Mouse (Mus musculus): ENCODE data around the gene Fthl17b. TPM values are rescaled to one million over a fixed set of nuclear protein-coding genes. Genes with fewer than 3 reads are reported as not detected.

The Fthl17b gene
- polyA plus RNA-seq, 1 experiment from 2014 or later, result not detected

GRCm38 (mm10) chrX:8921080-8921479 lies 41.7 kb downstream of the Fthl17b start:
- H3K4me1 ChIP-seq (ENCODE audit: control insufficient read depth, insufficient read depth, low read length), result no peaks in the 10 kb centered on the region
- H3K9me3 ChIP-seq (ENCODE audit: control insufficient read depth, low read length), result no peaks in the 10 kb centered on the region
- no peak overlapping the region for H3K4me3 ChIP-seq (ENCODE audit: low read depth, low read length)
- no peak overlapping the region for H3K27ac ChIP-seq (ENCODE audit: low read depth, low read length)
- H3K9ac ChIP-seq (ENCODE audit: low read length), result no peak overlapping the region
- ATAC-seq (ENCODE audit: insufficient read depth, low FRiP score, low TSS enrichment), result no peak
- WGBS, result 81% methylated on average over 4 of the region's 4 CpGs
- DNase-seq (ENCODE audit: low spot score), result no peak
- no peaks in the 10 kb centered on the region for H3K36me3 ChIP-seq (ENCODE audit: control insufficient read depth, insufficient read depth, low read length)
- H3K27me3 ChIP-seq (ENCODE audit: control insufficient read depth, insufficient read depth, low read length), result no peaks in the 10 kb centered on the region
- no peak overlapping the region for H3K4me2 ChIP-seq (ENCODE audit: low read depth)

Other genes with a start within 250 kb of the Fthl17b start
- gene Ssx9, start 214.5 kb downstream of the Fthl17b start, polyA plus RNA-seq (2014; fragmentation: Nextera tagmentation; extraction: Ambion mirVana), result not detected in 2 replicates
- not detected in 2 replicates for gene Ssxb5, start 159.3 kb downstream of the Fthl17b start, polyA plus RNA-seq (2014; fragmentation: Nextera tagmentation; extraction: Ambion mirVana)
- not detected in 2 replicates for gene Gm6592, start 119.0 kb downstream of the Fthl17b start, polyA plus RNA-seq (2014; fragmentation: Nextera tagmentation; extraction: Ambion mirVana)
- gene Gm5751, start 88.7 kb downstream of the Fthl17b start, polyA plus RNA-seq (2014; fragmentation: Nextera tagmentation; extraction: Ambion mirVana), result not detected in 2 replicates
- 6.9 and 7.4 TPM in 2 replicates for gene B630019K06Rik, start 70.6 kb downstream of the Fthl17b start, polyA plus RNA-seq (2014; fragmentation: Nextera tagmentation; extraction: Ambion mirVana)
- not detected in 2 replicates for gene Fthl17c, start 13.6 kb upstream of the Fthl17b start, polyA plus RNA-seq (2014; fragmentation: Nextera tagmentation; extraction: Ambion mirVana)
- gene Fthl17d, start 23.8 kb upstream of the Fthl17b start, polyA plus RNA-seq (2014; fragmentation: Nextera tagmentation; extraction: Ambion mirVana), result not detected in 2 replicates
- gene Fthl17e, start 70.5 kb upstream of the Fthl17b start, polyA plus RNA-seq (2014; fragmentation: Nextera tagmentation; extraction: Ambion mirVana), result not detected in 2 replicates
- not detected in 2 replicates for gene Fthl17f, start 100.0 kb upstream of the Fthl17b start, polyA plus RNA-seq (2014; fragmentation: Nextera tagmentation; extraction: Ambion mirVana)
- gene 4930402K13Rik, start 141.6 kb upstream of the Fthl17b start, polyA plus RNA-seq (2014; fragmentation: Nextera tagmentation; extraction: Ambion mirVana), result not detected in 2 replicates
- 0.32 and 0.41 TPM in 2 replicates for gene Lancl3, start 236.9 kb upstream of the Fthl17b start, polyA plus RNA-seq (2014; fragmentation: Nextera tagmentation; extraction: Ambion mirVana)

Measured in neural tube, embryonic 11.5 days (tissue).